Mouse (Mus musculus) intestine, embryonic 15.5 days (tissue): ENCODE results near the gene Bri3. TPM values are rescaled to one million over a fixed set of nuclear protein-coding genes. Genes with fewer than 3 reads are reported as not detected.

ENCODE experiments used
- ATAC-seq: fragments of 200-750 bp; cut with Nextera tagmentation; 2 replicates; pipeline ENCODE4 v1.8.0; 2017; ENCODE audit warnings: moderate TSS enrichment, moderate library complexity
- H3K27ac ChIP-seq: fragments of 300-500 bp; sonication (generic); 2 replicates; pipeline ENCODE4 v1.5.1; 2015; ENCODE audit warnings: mild to moderate bottlenecking, inconsistent platforms
- H3K27me3 ChIP-seq: fragments of 300-500 bp; sonication (generic); replicated peaks from 2 replicates; pipeline ENCODE4 v1.6.1; 2015; ENCODE audit warnings: inconsistent platforms
- H3K36me3 ChIP-seq: fragments of 300-500 bp; sonication (generic); 2 replicates; pipeline ENCODE4 v1.6.1; 2015; ENCODE audit warnings: inconsistent platforms
- H3K4me1 ChIP-seq: fragments of 300-500 bp; sonication (generic); replicated peaks from 2 replicates; pipeline ENCODE4 v1.6.1; 2015; ENCODE audit warnings: inconsistent platforms
- H3K4me2 ChIP-seq: fragments of 300-500 bp; sonication (generic); replicated peaks from 2 replicates; pipeline ENCODE4 v1.6.1; 2015; ENCODE audit warnings: mild to moderate bottlenecking, inconsistent platforms
- H3K4me3 ChIP-seq: fragments of 300-500 bp; sonication (generic); replicated peaks from 2 replicates; pipeline ENCODE4 v1.5.1; 2015; ENCODE audit warnings: inconsistent platforms
- H3K9ac ChIP-seq: fragments of 300-500 bp; sonication (generic); 2 replicates; pipeline ENCODE4 v1.6.1; 2015; ENCODE audit warnings: inconsistent platforms
- H3K9me3 ChIP-seq: fragments of 300-500 bp; sonication (generic); 2 replicates; pipeline ENCODE4 v1.6.1; 2016; ENCODE audit warnings: inconsistent platforms
- WGBS: fragments of 180-500 bp; shearing (Covaris S2); methylation state at CpG from one replicate; pipeline ENCODE4 v1.1.7; 2015; 5-methylcytosine and 5-hydroxymethylcytosine counted together
- polyA plus RNA-seq: library from polyadenylated mRNA; unstranded; fragments of >200 nt; fragmentation: Nextera tagmentation; extraction: Ambion mirVana; gene quantifications from 2 replicates; pipeline ENCODE4 v1.2.1, GENCODE M21; 2015

Gene Bri3
- polyA plus RNA-seq, 1 experiment from 2014 or later = 133 TPM

DNA sequence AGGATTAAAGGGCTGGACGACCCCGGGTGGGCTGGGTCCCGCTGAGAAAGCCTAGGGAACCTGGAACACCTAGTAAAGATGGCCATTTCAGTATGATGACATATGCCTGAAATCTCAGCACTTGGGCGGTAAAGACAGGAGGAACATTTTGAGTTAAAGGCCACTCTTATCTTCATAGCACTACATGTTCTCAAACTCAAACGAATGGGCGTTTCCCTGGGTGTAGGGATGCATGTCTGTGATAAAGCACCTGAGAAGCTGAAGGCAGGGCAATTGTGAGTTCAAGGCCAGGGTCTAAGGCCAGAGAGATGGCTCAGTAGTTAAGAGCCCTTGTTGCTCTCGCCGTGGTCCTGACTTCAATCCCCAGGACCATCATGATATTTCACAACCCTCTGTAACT, 26.2 kb downstream of the Bri3 start:
- Histone ChIP-seq H3K9me3 (no peaks in the 10 kb centered on the region), H3K27ac (no peak overlapping the region), H3K4me1 (no peaks in the 10 kb centered on the region), H3K9ac (no peak overlapping the region), H3K4me2 (no peak overlapping the region), H3K36me3 (peaks cover 10% of the 10 kb centered on the region), H3K27me3 (no peaks in the 10 kb centered on the region), H3K4me3 (no peak overlapping the region)
- ATAC-seq = no peak
- 89% methylated on average over 8 of the region's 8 CpGs for WGBS

DNA sequence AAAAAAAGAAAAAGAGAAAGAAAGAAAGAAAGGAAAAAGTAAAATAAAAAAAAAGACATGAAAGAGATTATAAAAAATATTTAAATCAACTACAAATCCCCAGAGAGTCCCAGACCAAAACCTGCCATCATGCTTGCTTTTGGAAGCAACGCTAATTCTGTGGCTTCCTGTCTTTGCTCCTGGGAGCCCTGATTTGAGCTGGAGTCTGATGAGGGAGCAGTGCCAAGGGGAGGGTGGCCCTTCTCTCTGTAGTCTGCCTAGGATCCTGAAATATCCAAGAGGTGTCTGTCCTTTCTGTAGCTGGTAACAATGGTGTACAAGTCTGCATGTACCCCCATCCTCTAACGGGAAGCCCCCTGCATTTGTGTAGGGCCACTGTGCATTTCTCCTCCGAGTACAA, 26.9 kb downstream of the Bri3 start:
- 77% methylated on average over 3 of the region's 3 CpGs for WGBS
- no peak overlapping the region for H3K9ac ChIP-seq
- H3K36me3 ChIP-seq = peaks cover 10% of the 10 kb centered on the region
- no peaks in the 10 kb centered on the region for H3K27me3 ChIP-seq
- no peak for ATAC-seq
- no peak overlapping the region for H3K27ac ChIP-seq
- H3K9me3 ChIP-seq = no peaks in the 10 kb centered on the region
- H3K4me2 ChIP-seq = no peak overlapping the region
- H3K4me1 ChIP-seq = no peaks in the 10 kb centered on the region
- no peak overlapping the region for H3K4me3 ChIP-seq

DNA sequence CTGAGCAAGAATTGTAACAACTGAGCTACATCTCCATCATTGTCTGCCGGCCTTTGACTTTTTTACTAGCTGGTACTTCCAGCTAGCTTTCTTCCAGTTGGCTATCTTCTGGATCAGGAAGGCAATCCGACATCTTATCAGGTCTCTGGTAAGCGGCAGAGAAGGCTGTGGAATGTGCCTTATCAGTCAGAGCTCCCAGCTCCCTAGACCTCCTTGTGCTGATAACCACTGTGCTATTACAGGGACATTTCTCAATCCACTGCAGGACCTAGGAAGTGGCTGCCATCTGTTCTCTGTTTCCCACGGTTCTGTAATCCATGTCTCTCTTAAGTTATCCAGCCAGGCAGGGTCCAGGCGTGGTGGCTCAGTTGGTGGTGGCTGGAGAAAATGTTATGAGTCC, 27.5 kb downstream of the Bri3 start:
- ATAC-seq = peak; percentile 77
- H3K27ac ChIP-seq = no peak overlapping the region
- no peaks in the 10 kb centered on the region for H3K9me3 ChIP-seq
- no peaks in the 10 kb centered on the region for H3K4me1 ChIP-seq
- H3K4me3 ChIP-seq = no peak overlapping the region
- H3K9ac ChIP-seq = no peak overlapping the region
- H3K27me3 ChIP-seq = no peaks in the 10 kb centered on the region
- H3K4me2 ChIP-seq = no peak overlapping the region
- WGBS = 27% methylated on average over 5 of the region's 5 CpGs
- H3K36me3 ChIP-seq = peaks cover 10% of the 10 kb centered on the region

GRCm38 (mm10) chr5:144274904-144275303, 30.7 kb downstream of the Bri3 start:
- Histone ChIP-seq H3K4me1 (0 out of 2 replicates have a peak, but pooled peaks cover 2% of the 10 kb centered on the region), H3K9ac (no peak overlapping the region), H3K27ac (no peak overlapping the region), H3K4me3 (no peak overlapping the region), H3K4me2 (no peak overlapping the region), H3K27me3 (no peaks in the 10 kb centered on the region), H3K9me3 (no peaks in the 10 kb centered on the region), H3K36me3 (peaks cover 3% of the 10 kb centered on the region)
- 74% methylated on average over 6 of the region's 6 CpGs for WGBS
- ATAC-seq = no peak

DNA sequence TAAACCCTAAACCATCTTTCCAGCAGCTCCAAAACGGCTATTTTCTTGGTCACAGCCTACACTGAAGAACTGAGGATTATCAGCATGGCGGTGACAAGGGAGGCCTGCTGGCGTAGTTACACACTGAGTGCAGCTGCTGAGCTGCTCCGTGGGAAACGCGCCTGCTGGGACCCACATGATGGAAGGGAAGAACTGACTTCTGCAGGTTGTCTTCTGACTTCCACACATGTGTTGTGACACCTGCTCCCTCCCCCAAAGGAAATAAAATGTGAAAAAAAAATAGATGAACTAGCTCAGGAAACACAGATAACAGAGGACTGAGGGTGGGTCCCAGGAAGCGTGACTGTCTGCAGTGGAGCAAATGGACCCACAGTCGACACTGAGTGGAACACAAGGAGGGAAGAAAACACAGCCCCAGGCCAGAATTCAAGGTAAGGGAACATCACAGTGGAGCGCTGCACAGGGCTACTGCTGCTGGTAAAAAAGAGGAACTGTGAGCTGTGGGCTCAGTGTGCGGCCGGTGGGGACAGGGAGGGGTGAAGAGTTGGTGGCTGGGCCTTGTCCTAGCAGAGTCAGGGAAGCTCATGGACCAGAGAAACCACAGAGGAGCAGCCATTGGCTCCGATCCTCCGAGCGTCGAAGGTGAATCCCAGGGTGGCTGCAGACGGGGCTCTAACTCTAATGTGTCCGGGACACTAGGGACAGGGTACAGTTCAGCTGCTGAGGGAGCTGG, 32.8 kb downstream of the Bri3 start:
- H3K27me3 ChIP-seq = no peaks in the 10 kb centered on the region
- H3K36me3 ChIP-seq = no peaks in the 10 kb centered on the region; the same call in 1 of the 2 replicates
- 0 out of 2 replicates have a peak, but pooled peaks cover 2% of the 10 kb centered on the region for H3K4me1 ChIP-seq
- ATAC-seq = peak; percentile 35
- WGBS = 83% methylated on average over 17 of the region's 17 CpGs
- no peak overlapping the region for H3K9ac ChIP-seq
- H3K9me3 ChIP-seq = no peaks in the 10 kb centered on the region
- no peak overlapping the region for H3K4me2 ChIP-seq
- H3K27ac ChIP-seq = no peak overlapping the region
- H3K4me3 ChIP-seq = no peak overlapping the region

DNA sequence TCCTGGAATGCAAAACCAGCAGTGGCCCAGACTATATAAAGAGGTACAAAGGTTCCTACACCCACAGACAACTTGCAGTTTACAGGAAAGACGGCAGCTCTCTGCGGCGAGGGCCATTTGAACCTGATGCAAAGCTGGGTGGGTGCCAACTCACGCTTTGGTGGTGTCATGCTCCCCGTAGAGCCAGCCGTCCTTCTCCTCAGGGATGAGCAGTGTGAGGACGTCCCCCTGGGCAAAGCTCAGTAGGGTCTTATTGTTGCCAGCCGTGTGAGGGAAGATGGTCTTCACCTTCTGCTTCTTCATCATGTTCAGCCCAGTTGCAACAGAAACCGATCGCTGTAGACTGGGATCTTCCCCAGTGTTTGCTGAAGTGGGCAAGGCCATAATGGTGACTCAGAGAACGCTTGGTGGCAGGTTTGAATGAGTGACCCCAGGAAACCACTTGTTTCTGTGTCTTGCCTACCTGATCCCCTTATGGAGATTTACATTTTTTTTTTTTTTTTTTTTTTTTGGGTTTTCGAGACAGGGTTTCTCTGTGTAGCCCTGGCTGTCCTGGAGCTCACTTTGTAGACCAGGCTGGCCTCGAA, 34.2 kb downstream of the Bri3 start:
- ATAC-seq = no peak
- Histone ChIP-seq H3K27ac (no peak overlapping the region), H3K4me1 (0 out of 2 replicates have a peak, but pooled peaks cover 2% of the 10 kb centered on the region), H3K4me2 (no peak overlapping the region), H3K4me3 (no peak overlapping the region), H3K36me3 (no peaks in the 10 kb centered on the region; the same call in 1 of the 2 replicates), H3K27me3 (no peaks in the 10 kb centered on the region), H3K9ac (no peak overlapping the region), H3K9me3 (no peaks in the 10 kb centered on the region)
- WGBS = 83% methylated on average over 12 of the region's 13 CpGs

GRCm38 (mm10) chr5:144279081-144279541, 34.9 kb downstream of the Bri3 start:
- WGBS = 83% methylated on average over 9 of the region's 9 CpGs

DNA sequence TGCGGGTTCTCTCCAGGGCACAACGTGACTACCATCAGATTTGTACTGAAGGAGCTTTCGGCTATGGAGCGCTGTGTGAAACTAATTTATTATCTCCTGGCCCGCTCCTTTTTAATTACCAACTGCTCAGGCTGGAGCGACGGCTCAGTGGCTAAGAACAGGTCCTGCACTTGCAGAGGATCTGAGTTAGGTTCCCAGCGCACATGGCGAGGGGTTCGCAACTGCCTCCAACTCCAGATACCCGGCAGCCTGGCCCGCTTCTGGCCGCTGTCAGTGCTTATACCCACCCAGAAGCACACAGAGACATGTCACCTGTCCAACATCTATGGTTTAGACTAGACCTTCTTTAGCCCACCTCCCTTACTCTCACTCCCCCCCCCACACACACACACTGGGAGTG, 35.7 kb downstream of the Bri3 start:
- Histone ChIP-seq H3K4me3 (no peak overlapping the region), H3K27ac (no peak overlapping the region), H3K36me3 (no peaks in the 10 kb centered on the region; the same call in 1 of the 2 replicates), H3K4me2 (no peak overlapping the region), H3K4me1 (0 out of 2 replicates have a peak, but pooled peaks cover 2% of the 10 kb centered on the region), H3K27me3 (no peaks in the 10 kb centered on the region), H3K9ac (no peak overlapping the region), H3K9me3 (no peaks in the 10 kb centered on the region)
- ATAC-seq = no peak
- 95% methylated on average over 13 of the region's 13 CpGs for WGBS

More at GRCm38 (mm10) chr5:144279081-144279541, 34.9 kb downstream of the Bri3 start:
- Histone ChIP-seq H3K4me2 (no peak overlapping the region), H3K4me1 (0 out of 2 replicates have a peak, but pooled peaks cover 2% of the 10 kb centered on the region), H3K9me3 (no peaks in the 10 kb centered on the region), H3K4me3 (no peak overlapping the region), H3K36me3 (no peaks in the 10 kb centered on the region; the same call in 1 of the 2 replicates), H3K27me3 (no peaks in the 10 kb centered on the region), H3K27ac (no peak overlapping the region), H3K9ac (no peak overlapping the region)
- ATAC-seq = no peak

DNA sequence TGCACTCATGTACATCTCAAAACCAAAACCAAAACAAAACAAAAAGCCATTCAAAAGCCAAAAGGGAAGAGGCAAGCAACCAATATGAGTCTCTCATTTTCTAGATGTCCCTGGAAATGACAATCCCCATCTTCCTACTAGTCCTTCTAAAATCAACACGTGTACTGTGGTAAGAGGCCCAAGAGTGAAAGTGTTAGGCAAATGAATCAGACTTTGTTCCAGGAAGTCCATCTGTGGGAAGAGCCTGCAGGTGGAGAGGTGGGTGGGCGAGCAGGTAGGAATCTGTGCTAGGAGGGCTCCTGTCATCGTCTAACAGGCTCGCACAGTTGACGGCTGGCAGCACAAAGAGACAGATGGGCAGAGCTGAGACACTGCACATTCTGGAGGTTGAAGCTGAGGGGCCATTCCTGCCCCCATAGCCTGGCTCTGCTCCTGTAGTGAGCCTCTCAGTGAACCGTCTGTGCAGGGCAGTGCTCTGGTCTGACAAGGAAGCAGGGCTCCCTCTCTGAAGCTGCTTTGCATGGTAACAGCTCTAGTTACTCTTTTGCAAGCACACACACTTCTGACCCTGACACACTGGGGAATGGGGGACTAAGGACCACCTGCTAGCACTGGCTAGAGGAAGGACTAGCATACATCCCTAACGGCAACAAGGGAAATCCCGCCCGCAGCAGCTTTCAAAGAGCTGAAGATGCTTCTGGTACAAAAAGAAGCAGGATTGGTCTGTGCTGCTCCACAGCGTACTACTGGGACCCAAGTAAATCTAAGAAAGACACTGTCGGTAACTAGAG, 38.4 kb downstream of the Bri3 start:
- H3K9me3 ChIP-seq = no peaks in the 10 kb centered on the region
- no peaks in the 10 kb centered on the region for H3K4me1 ChIP-seq
- H3K36me3 ChIP-seq = no peaks in the 10 kb centered on the region; the same call in 1 of the 2 replicates
- 77% methylated on average over 11 of the region's 11 CpGs for WGBS
- H3K4me2 ChIP-seq = no peak overlapping the region
- H3K4me3 ChIP-seq = no peak overlapping the region
- no peak overlapping the region for H3K9ac ChIP-seq
- no peaks in the 10 kb centered on the region for H3K27me3 ChIP-seq
- H3K27ac ChIP-seq = no peak overlapping the region
- ATAC-seq = peak; percentile 58

DNA sequence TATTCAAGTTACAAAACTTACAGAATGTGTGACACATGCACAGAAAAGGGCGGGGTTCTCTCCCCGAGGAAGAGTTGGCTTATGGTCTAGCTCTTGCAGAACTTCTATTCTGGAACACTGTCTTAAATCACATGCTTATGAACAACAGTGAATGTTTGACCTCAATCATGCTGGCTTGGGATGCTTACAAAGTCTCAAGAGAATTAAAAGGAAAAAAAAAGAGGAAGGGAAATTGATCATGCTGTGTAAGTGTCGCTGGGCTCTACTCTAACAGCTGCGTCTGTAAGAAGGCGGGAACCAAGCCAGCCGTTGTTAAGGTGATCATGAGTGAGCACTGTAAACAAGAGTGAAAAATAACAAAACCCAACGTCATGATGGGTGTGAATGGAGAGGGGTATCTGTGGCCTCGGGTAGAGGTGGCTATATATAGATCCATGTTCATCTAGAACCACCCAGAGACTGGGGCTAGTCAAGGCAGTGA, 39.4 kb downstream of the Bri3 start:
- Histone ChIP-seq H3K4me3 (no peak overlapping the region), H3K4me2 (no peak overlapping the region), H3K27me3 (no peaks in the 10 kb centered on the region), H3K27ac (no peak overlapping the region), H3K9ac (no peak overlapping the region), H3K9me3 (no peaks in the 10 kb centered on the region), H3K36me3 (no peaks in the 10 kb centered on the region; the same call in 1 of the 2 replicates), H3K4me1 (peaks cover 2% of the 10 kb centered on the region; the same call in 1 of the 2 replicates)
- WGBS = 55% methylated on average over 8 of the region's 8 CpGs
- ATAC-seq = no peak

GRCm38 (mm10) chr5:144284599-144284998, 40.4 kb downstream of the Bri3 start:
- 82% methylated on average over 5 of the region's 5 CpGs for WGBS
- H3K4me3 ChIP-seq = no peak overlapping the region
- H3K27me3 ChIP-seq = no peaks in the 10 kb centered on the region
- no peak for ATAC-seq
- H3K9me3 ChIP-seq = no peaks in the 10 kb centered on the region
- H3K4me1 ChIP-seq = peaks cover 3% of the 10 kb centered on the region; the same call in 1 of the 2 replicates
- H3K9ac ChIP-seq = no peak overlapping the region
- no peak overlapping the region for H3K27ac ChIP-seq
- no peak overlapping the region for H3K4me2 ChIP-seq
- no peaks in the 10 kb centered on the region for H3K36me3 ChIP-seq
